Mouse (Mus musculus) kidney, postnatal 4 days (tissue): ENCODE measurements around the gene Dclre1b.
"Not testable (repeated sequence)": the region's sequence is repeated elsewhere in the genome, so short reads cannot be mapped to it uniquely, and the experiment has no call there.

Source experiments
- DNase-seq, 2 experiments: peaks; one replicate each; pipeline ENCODE4 v3.0.0; 2021; ENCODE audit warnings: mixed read lengths in 2 of 2

Dclre1b gene

GRCm38 (mm10) chr3:103808891-103809798, at the start of gene Dclre1b, which contains the start of the genes Ap4b1 and Gm43064:
TSS of gene Dclre1b (minus strand) at chr3:103809444.
TSS of gene Ap4b1 (plus strand) at chr3:103809520.
TSS of gene Gm43064 (plus strand) at chr3:103809573.
- peak; percentile 92 to 96 for DNase-seq

GRCm38 (mm10) chr3:103857977-103858563, 48.8 kb upstream of the Dclre1b start:
- no peak for DNase-seq

GRCm38 (mm10) chr3:103857036-103857805, 48.0 kb upstream of the Dclre1b start:
- DNase-seq, result no peak

GRCm38 (mm10) chr3:103853804-103854203, 44.6 kb upstream of the Dclre1b start:
- no peak for DNase-seq

GRCm38 (mm10) chr3:103852565-103853299, 43.5 kb upstream of the Dclre1b start:
- peak; percentile 64 to 72 for DNase-seq

- no peak for DNase-seq
Observed at GRCm38 (mm10) chr3:103851882-103852281, 42.6 kb upstream of the Dclre1b start.

DNA sequence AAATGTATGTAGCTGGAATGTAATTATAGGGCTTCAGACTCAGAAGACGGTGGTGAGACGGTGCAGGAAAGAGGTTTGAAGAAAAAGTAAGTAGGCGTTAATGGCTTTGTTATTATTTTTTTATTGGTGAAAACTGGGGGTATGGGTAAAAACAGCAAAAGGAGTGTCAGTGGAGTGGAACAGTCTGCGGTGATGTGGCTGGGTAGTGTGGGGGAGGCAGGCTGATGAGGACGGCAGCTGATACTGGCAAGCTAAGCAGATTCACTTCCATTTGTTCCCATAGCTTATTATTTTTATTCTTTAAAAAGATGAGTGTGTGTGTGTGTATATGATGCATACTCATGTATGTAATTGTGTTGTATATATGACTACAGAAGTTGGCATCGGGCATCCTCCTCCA, 42.2 kb upstream of the Dclre1b start:
- no peak for DNase-seq

- DNase-seq, result no peak
Observed at GRCm38 (mm10) chr3:103850644-103851363, 41.6 kb upstream of the Dclre1b start.

DNA sequence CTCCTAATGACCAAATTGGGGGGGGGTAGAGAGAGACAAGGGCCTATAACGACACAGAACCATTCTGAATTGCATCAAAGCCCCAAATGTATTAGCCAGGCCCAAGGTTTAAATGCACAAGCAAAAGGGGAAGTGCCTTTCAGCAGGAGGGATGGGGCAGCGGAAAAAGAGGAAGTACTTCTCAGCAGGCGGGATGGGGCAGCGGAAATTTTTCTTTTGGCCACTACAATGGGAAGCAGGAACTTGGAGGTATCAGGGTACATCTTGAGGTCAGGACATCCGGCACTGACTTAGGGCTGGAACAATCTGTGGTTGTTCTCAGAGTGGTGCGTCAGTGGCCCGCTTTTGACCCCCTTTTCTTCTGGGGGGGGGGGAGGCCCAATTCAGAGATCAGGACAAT, 31.7 kb upstream of the Dclre1b start:
- DNase-seq, result not testable (repeated sequence)

DNA sequence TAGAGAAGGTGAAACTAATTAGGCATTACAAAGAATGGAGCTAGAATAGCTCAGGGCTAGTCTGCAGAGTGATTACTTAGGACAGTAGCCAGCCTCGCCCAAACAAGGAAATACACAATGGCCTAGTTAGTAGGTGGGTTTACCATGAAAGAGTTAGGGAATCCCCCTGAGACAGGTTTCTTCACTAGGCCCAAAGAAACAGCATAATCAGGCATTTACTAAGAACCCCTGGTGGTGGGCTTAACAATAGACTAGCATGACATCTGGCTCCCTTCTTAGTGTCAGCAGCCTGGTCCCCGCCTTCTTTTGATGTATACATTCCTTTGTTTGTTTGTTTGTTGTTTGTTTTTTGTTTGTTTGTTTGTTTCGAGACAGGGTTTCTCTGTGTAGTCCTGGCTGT, 31.0 kb upstream of the Dclre1b start:
- DNase-seq, result not testable (repeated sequence)

DNA sequence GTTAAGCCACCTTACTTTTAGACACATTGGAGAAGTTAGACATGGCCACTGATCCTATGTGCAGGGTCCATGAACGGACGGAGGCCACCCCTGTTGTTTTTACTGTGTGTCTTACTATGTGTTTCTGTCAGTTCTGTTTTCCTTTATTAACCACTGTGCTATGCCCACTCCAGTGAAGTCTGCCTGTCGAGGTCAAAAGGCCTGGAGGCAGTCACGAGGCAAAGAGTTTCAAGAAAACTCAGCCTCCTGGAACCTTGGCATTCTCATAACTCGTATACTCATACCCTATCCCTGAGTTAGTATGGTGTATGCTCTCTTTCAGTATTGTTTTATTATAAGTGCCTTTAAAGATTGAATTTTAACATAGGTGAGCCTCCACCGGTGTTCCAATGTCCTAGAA, 30.5 kb upstream of the Dclre1b start:
- DNase-seq, result no peak

DNA sequence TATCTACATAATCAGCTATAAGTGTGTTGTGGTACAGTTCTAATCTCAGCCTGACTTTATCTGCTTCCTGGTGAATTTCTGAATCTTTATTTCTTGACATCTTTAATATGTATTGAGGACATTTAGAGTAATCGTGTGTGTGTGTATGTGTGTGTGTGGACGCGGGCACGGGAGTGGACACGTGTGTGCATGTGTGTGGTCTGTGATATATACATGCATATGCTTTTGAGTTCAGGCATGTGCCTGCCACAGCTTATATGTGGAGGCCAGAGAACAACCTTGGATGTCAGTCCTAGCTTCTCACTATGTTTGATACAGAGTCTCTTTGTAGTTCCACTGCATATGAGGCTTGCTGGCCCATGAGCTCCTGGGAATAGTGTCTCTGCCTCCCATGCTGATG, 27.2 kb upstream of the Dclre1b start:
- DNase-seq, result no peak

- DNase-seq, result no peak
Observed at GRCm38 (mm10) chr3:103835951-103836310, 26.7 kb upstream of the Dclre1b start.

GRCm38 (mm10) chr3:103835272-103835950, 26.2 kb upstream of the Dclre1b start:
- no peak for DNase-seq

DNA sequence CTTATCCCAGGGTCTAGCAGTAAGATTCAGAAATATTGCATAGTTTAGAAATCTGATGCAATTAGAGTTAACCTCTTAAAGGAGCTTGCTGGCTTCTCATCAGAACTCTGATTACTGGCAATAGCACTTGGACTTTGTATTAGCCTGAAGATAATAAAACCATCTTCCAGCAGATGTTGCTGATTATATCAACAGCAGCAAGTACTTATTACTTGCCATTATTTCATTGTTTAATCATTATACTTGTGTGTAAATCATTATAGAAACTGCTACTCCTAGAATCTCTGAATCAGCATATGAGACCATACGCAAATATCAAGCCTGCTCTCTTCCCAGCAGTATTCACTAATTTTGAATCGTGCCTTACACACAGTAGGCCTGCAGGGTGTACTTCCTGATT, 24.8 kb upstream of the Dclre1b start:
- DNase-seq, result no peak

DNA sequence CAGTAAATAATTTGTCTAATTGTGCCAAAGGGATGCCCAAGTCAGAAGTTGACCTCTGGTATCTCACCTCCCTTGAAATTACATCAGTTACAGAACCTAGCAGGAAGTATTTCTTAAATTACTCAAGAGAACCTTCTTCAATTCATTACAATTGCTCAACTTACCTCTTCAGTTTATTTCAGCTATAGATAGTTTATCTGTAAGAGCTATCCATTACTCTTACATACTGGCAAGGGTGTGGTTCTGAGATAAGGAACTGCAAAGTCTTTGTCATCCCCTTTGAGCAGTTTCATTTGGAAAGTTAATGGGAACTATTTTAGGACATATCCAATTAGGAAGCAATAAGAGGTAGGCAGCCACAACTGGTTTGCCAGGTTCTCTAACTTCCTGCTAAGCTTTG, 23.2 kb upstream of the Dclre1b start, which contains the start of gene Bcl2l15:
Bcl2l15 (plus strand) TSS at position 176 of the 400 bp plus-strand sequence.
- DNase-seq, result no peak

- no peak for DNase-seq
Observed at GRCm38 (mm10) chr3:103831146-103831545, 21.9 kb upstream of the Dclre1b start.

DNA sequence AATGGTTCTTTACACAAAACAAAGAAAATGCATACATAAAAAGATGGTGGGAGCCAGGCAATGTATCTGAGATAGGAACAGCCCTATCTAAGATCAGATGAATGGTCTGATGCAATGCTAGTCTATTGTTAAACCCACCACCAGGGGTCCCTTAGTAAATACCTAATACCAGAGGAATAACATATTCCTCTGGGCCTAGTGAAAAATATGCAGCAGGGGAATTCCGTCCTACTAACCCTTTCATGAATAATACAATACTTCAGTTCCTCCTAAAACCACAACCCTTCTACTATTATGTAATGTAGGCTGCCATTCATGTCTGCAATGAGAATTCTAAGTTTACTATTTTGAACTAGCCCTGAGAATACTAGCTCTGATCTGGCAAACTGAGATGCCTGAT, 21.4 kb upstream of the Dclre1b start:
- DNase-seq, result not testable (repeated sequence)

DNA sequence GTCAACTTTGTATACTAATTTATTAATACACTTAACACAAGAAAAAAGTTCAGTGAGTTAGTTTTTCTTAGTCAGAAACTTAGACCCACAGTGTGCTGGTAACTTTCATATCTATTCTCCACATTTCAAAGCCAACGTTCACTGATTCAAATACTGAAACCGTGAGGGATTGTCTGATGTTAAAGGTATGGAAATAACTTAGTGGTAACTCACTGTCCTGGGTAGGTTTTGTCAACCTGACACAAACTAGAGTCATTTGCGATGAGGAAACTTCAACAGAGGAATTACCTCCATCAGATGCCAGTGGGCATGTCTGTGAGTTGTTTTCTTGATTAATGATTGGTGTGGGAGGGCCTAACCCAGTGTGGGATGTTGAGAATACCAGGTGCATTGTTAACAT, 19.8 kb upstream of the Dclre1b start:
- no peak for DNase-seq

- DNase-seq, result no peak
Observed at GRCm38 (mm10) chr3:103827548-103827947, 18.3 kb upstream of the Dclre1b start.

- no peak for DNase-seq
Observed at GRCm38 (mm10) chr3:103810967-103811366, 1.7 kb upstream of the Dclre1b start.
